Mouse (Mus musculus) gastrocnemius, adult 8-10 months (tissue): Measurements from ENCODE around the gene Krtap3-1. TPM values are rescaled to one million over a fixed set of nuclear protein-coding genes. Genes with fewer than 3 reads are reported as not detected.

Experiments used
- DNase-seq, 2 experiments: peaks; one replicate each; pipeline ENCODE4 v3.0.0; 2022; ENCODE audit warnings: low spot score in 2 of 2
- total RNA-seq, 4 experiments: library from RNA; stranded (reverse); gene quantifications; 2 replicates each; pipeline ENCODE4 v1.2.4; 2022

The Krtap3-1 gene
- total RNA-seq, 4 experiments from 2014 or later: not detected

- no peak for DNase-seq
Measured at GRCm38 (mm10) chr11:99521288-99521860, 45.1 kb downstream of the Krtap3-1 start, which contains the start of gene Krt39. Krt39 (minus strand) TSS chr11:99521338.

Other genes with a start within 250 kb of the Krtap3-1 start
- gene Krt25, start 243.7 kb downstream of the Krtap3-1 start, total RNA-seq: not detected
- not detected for gene Krt26, start 228.7 kb downstream of the Krtap3-1 start, total RNA-seq
- not detected for gene Krt27, start 215.5 kb downstream of the Krtap3-1 start, total RNA-seq
- gene Krt28, start 191.7 kb downstream of the Krtap3-1 start, total RNA-seq: not detected
- gene Krt10, start 177.3 kb downstream of the Krtap3-1 start, total RNA-seq: 1 to 10 TPM; 3.5 to 4.4 (median 3.8) TPM
- gene Krt12, start 144.4 kb downstream of the Krtap3-1 start, total RNA-seq: under 1 TPM in 1 of 4 experiments, not detected in 3; 0.17 TPM
- under 1 TPM in 1 of 4 experiments, not detected in 3; 0.13 TPM for gene Krt20, start 128.5 kb downstream of the Krtap3-1 start, total RNA-seq
- not detected for gene Krt23, start 73.5 kb downstream of the Krtap3-1 start, total RNA-seq
- gene Krt39, start 45.3 kb downstream of the Krtap3-1 start, total RNA-seq: not detected
- gene Krt40, start 23.5 kb downstream of the Krtap3-1 start, total RNA-seq: not detected
- not detected for gene Krtap3-3, start 15.8 kb downstream of the Krtap3-1 start, total RNA-seq
- not detected for gene Krtap3-2, start 9.8 kb downstream of the Krtap3-1 start, total RNA-seq
- not detected for gene Gm11939, start 7.2 kb downstream of the Krtap3-1 start, total RNA-seq
- not detected for gene Krtap1-5, start 14.4 kb upstream of the Krtap3-1 start, total RNA-seq
- not detected for gene Krtap1-4, start 17.0 kb upstream of the Krtap3-1 start, total RNA-seq
- gene Krtap1-3, start 24.7 kb upstream of the Krtap3-1 start, total RNA-seq: not detected
- gene Krtap9-3, start 31.5 kb upstream of the Krtap3-1 start, total RNA-seq: not detected
- gene Gm11938, start 36.7 kb upstream of the Krtap3-1 start, total RNA-seq: not detected
- not detected for gene Gm11937, start 43.6 kb upstream of the Krtap3-1 start, total RNA-seq
- not detected for gene Krtap2-4, start 48.2 kb upstream of the Krtap3-1 start, total RNA-seq
- gene Gm11562, start 53.8 kb upstream of the Krtap3-1 start, total RNA-seq: not detected
- not detected for gene Krtap4-1, start 61.6 kb upstream of the Krtap3-1 start, total RNA-seq
- gene Krtap4-2, start 68.5 kb upstream of the Krtap3-1 start, total RNA-seq: not detected
- gene Krtap4-7, start 77.5 kb upstream of the Krtap3-1 start, total RNA-seq: not detected
- gene Gm11555, start 83.6 kb upstream of the Krtap3-1 start, total RNA-seq: not detected
- gene Gm11563, start 92.3 kb upstream of the Krtap3-1 start, total RNA-seq: not detected
- not detected for gene Krtap4-6, start 99.3 kb upstream of the Krtap3-1 start, total RNA-seq
- gene Gm14190, start 124.1 kb upstream of the Krtap3-1 start, total RNA-seq: not detected
- gene Gm14180, start 167.7 kb upstream of the Krtap3-1 start, total RNA-seq: not detected
- not detected for gene Gm11595, start 206.3 kb upstream of the Krtap3-1 start, total RNA-seq
- not detected for gene Krtap4-8, start 214.1 kb upstream of the Krtap3-1 start, total RNA-seq
- not detected for gene Krtap4-9, start 218.6 kb upstream of the Krtap3-1 start, total RNA-seq
- not detected for gene Gm11596, start 226.8 kb upstream of the Krtap3-1 start, total RNA-seq
- not detected for gene Gm11569, start 232.3 kb upstream of the Krtap3-1 start, total RNA-seq
- gene Gm11554, start 237.8 kb upstream of the Krtap3-1 start, total RNA-seq: not detected
- gene Krtap4-13, start 243.3 kb upstream of the Krtap3-1 start, total RNA-seq: not detected
- gene Gm11564, start 249.0 kb upstream of the Krtap3-1 start, total RNA-seq: not detected